Mouse (Mus musculus): ENCODE data around the gene Pmf1. TPM values are rescaled to one million over a fixed set of nuclear protein-coding genes. Genes with fewer than 3 reads are reported as not detected.

The Pmf1 gene
- polyA plus RNA-seq, 1 experiment, result 73.6 TPM

DNA sequence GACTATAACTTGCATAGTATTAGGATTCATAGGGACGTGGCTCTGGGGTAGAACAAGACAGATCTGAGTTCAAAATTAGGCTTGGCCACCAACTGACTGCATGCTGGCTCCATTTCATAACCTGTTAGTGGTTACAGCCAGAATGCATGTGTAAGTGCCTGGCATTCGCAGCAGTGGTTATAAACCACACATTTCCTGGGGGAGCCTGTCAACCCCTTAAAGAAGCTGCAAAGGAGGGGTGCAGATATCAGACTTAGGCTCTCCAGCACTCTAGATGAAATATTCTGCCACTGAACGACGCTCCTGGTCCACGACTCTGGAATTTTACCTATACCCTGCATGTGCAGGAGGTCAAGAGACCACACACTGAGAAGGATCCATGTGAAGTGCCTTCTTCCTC lies 42.1 kb upstream of the Pmf1 start:
- TF ChIP-seq FLI1 (IDR thresholded peaks at IDR 0.05; ENCODE audit: low read length), result no peak
- no peaks in the 10 kb centered on the region for H3K36me3 ChIP-seq (replicated peaks; ENCODE audit: low read length)
- H3K4me1 ChIP-seq, result peaks cover 71% of the 10 kb centered on the region
- H3K9me3 ChIP-seq, result no peaks in the 10 kb centered on the region
- H3K27me3 ChIP-seq (replicated peaks), result peaks cover 88% of the 10 kb centered on the region
- no peak overlapping the region for H3K4me3 ChIP-seq (replicated peaks)

DNA sequence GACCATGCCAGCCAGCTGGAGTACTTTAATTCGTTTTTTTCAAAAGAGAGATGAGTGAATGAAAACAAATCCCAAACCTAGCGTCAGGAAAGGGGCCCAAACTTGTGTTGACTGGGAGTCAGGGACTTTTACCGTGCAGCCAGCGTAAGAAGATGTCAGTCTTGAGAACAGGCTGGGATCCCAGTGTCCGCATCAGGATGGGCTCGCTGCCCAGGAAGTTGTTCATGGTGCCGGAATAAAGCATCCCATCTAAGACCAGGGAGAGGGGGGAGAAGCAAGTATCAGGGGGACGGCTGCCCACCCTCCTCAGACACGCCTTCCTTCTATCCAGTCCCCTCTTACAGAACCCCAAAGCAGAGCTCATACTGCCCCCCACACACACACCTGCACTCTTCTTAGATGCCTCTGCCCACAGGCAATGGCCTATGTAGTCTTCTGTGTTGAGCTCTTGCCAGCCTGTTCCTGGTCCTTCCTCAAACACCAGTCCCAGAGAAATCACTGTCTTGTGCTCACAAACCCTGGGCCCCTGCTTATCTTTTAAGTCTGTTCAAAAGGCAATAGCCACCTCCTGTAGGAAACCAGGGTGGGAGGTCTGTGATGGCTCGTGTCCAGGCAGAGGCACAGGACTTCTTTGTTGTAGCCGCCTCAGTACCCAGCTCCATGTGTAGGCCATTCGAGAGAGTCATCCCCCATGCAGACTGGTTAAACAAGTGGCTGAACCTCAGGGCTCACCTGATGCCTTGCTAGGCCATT lies 40.4 kb upstream of the Pmf1 start:
- no peaks in the 10 kb centered on the region for H3K9me3 ChIP-seq
- peaks cover 73% of the 10 kb centered on the region for H3K4me1 ChIP-seq
- H3K4me3 ChIP-seq (replicated peaks), result no peak overlapping the region
- H3K36me3 ChIP-seq (replicated peaks; ENCODE audit: low read length), result no peaks in the 10 kb centered on the region
- TF ChIP-seq GATA1 (IDR thresholded peaks at IDR 0.05; ENCODE audit: borderline replicate concordance, low read length), result no peak
- TF ChIP-seq FLI1 (IDR thresholded peaks at IDR 0.05; ENCODE audit: low read length), result no peak
- H3K27me3 ChIP-seq (replicated peaks), result peaks cover 72% of the 10 kb centered on the region

DNA sequence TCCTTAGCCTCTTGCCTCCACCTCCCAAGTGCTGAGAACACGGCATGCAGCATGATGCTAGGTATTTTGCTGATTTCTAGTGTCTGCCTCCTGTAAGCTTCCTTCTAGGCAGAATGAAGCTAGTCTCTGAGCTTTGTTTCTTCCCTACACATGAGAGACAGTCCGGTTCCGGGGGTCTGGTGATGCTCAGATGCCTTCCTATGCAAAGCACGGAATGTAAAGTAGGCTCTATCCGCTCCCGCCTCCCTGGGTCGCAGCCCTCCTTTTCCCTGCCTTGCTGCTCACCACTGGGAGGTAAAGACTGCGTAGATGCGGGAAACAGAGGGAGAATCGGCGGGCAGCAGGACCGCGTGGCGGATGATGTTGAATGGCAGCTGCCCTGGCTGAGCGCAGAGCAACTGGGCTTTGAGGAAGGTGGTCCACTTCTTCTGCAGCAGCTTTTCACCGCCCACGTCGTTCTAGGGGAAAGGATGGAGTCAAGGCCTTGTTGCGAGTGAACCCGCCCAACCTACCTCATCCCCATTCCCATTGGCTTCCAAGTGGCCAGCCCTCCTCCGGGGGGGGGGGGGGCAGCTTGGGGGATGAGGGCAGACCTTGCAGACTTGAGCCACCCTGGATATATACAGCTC lies 39.4 kb upstream of the Pmf1 start:
- no peaks in the 10 kb centered on the region for H3K9me3 ChIP-seq
- H3K36me3 ChIP-seq (replicated peaks; ENCODE audit: low read length), result no peaks in the 10 kb centered on the region
- H3K27me3 ChIP-seq (replicated peaks), result peaks cover 62% of the 10 kb centered on the region
- TF ChIP-seq FLI1 (IDR thresholded peaks at IDR 0.05; ENCODE audit: low read length) (no peak), GATA1 (IDR thresholded peaks at IDR 0.05; ENCODE audit: borderline replicate concordance, low read length) (no peak)
- peaks cover 66% of the 10 kb centered on the region for H3K4me1 ChIP-seq
- H3K4me3 ChIP-seq (replicated peaks), result no peak overlapping the region

GRCm38 (mm10) chr3:88448443-88448842 lies 38.3 kb upstream of the Pmf1 start:
- H3K4me1 ChIP-seq, result peaks cover 61% of the 10 kb centered on the region
- no peaks in the 10 kb centered on the region for H3K9me3 ChIP-seq
- H3K4me3 ChIP-seq (replicated peaks), result no peak overlapping the region
- TF ChIP-seq FLI1 (IDR thresholded peaks at IDR 0.05; ENCODE audit: low read length) (no peak), GATA1 (IDR thresholded peaks at IDR 0.05; ENCODE audit: borderline replicate concordance, low read length) (no peak)
- no peaks in the 10 kb centered on the region for H3K36me3 ChIP-seq (replicated peaks; ENCODE audit: low read length)
- peaks cover 51% of the 10 kb centered on the region for H3K27me3 ChIP-seq (replicated peaks)

- Histone ChIP-seq H3K27me3 (replicated peaks) (peaks cover 44% of the 10 kb centered on the region), H3K4me1 (peaks cover 58% of the 10 kb centered on the region), H3K9me3 (no peaks in the 10 kb centered on the region), H3K36me3 (replicated peaks; ENCODE audit: low read length) (no peaks in the 10 kb centered on the region), H3K4me3 (replicated peaks) (no peak overlapping the region)
- TF ChIP-seq FLI1 (IDR thresholded peaks at IDR 0.05; ENCODE audit: low read length) (no peak), GATA1 (IDR thresholded peaks at IDR 0.05; ENCODE audit: borderline replicate concordance, low read length) (no peak)
Measured at GRCm38 (mm10) chr3:88447676-88448183, 37.6 kb upstream of the Pmf1 start.

DNA sequence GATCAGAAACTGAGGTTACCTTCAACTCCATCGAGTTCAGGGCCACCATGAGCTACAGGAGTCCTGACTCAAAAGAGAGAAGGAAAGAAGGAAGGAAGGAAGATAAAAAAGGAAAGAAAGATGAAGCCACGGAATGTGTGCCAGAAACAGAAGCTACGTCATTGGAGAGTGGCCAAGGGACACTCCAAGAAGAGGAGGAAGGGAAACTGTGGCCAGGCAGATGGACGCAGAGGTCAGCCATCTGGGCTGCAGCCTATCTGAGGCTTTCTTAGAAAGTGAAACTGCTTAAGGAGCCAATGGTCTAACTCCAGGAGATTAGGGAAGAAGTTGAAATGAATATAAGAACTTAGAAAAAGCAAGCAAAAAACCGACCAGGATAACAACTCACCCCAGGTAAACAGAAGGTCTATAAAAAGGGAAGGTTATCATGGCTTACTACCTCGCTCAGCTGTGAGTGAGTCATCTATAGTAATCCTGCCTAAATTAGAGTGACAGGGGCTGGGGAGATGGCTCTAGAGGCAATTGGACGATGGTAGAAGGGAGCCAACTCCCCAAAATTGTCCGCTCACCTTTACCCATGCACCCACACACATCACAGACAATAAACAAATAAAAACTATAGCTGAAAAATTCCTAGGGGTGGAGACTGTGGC lies 36.5 kb upstream of the Pmf1 start:
- TF ChIP-seq FLI1 (IDR thresholded peaks at IDR 0.05; ENCODE audit: low read length) (no peak), GATA1 (IDR thresholded peaks at IDR 0.05; ENCODE audit: borderline replicate concordance, low read length) (no peak)
- H3K9me3 ChIP-seq, result no peaks in the 10 kb centered on the region
- H3K27me3 ChIP-seq (replicated peaks), result peaks cover 35% of the 10 kb centered on the region
- H3K4me1 ChIP-seq, result peaks cover 50% of the 10 kb centered on the region
- H3K36me3 ChIP-seq (replicated peaks; ENCODE audit: low read length), result no peaks in the 10 kb centered on the region
- peak overlapping the region; percentile 76 for H3K4me3 ChIP-seq (replicated peaks)

- H3K27me3 ChIP-seq (replicated peaks), result peaks cover 28% of the 10 kb centered on the region
- peak overlapping the region; percentile 64 for H3K4me3 ChIP-seq (replicated peaks)
- no peaks in the 10 kb centered on the region for H3K9me3 ChIP-seq
- H3K36me3 ChIP-seq (replicated peaks; ENCODE audit: low read length), result peaks cover 2% of the 10 kb centered on the region
- H3K4me1 ChIP-seq, result peaks cover 64% of the 10 kb centered on the region
- no peak for TF ChIP-seq FLI1 (IDR thresholded peaks at IDR 0.05; ENCODE audit: low read length)
- TF ChIP-seq GATA1 (IDR thresholded peaks at IDR 0.05; ENCODE audit: borderline replicate concordance, low read length), result no peak
Measured at GRCm38 (mm10) chr3:88442888-88443287, 32.8 kb upstream of the Pmf1 start.

- Histone ChIP-seq H3K4me3 (replicated peaks) (peak overlapping the region; percentile 64), H3K27me3 (replicated peaks) (peaks cover 32% of the 10 kb centered on the region), H3K9me3 (no peaks in the 10 kb centered on the region), H3K36me3 (replicated peaks; ENCODE audit: low read length) (peaks cover 2% of the 10 kb centered on the region), H3K4me1 (peaks cover 60% of the 10 kb centered on the region)
- TF ChIP-seq FLI1 (IDR thresholded peaks at IDR 0.05; ENCODE audit: low read length), result no peak
- no peak for TF ChIP-seq GATA1 (IDR thresholded peaks at IDR 0.05; ENCODE audit: borderline replicate concordance, low read length)
Measured at GRCm38 (mm10) chr3:88442488-88442887, 32.4 kb upstream of the Pmf1 start.

DNA sequence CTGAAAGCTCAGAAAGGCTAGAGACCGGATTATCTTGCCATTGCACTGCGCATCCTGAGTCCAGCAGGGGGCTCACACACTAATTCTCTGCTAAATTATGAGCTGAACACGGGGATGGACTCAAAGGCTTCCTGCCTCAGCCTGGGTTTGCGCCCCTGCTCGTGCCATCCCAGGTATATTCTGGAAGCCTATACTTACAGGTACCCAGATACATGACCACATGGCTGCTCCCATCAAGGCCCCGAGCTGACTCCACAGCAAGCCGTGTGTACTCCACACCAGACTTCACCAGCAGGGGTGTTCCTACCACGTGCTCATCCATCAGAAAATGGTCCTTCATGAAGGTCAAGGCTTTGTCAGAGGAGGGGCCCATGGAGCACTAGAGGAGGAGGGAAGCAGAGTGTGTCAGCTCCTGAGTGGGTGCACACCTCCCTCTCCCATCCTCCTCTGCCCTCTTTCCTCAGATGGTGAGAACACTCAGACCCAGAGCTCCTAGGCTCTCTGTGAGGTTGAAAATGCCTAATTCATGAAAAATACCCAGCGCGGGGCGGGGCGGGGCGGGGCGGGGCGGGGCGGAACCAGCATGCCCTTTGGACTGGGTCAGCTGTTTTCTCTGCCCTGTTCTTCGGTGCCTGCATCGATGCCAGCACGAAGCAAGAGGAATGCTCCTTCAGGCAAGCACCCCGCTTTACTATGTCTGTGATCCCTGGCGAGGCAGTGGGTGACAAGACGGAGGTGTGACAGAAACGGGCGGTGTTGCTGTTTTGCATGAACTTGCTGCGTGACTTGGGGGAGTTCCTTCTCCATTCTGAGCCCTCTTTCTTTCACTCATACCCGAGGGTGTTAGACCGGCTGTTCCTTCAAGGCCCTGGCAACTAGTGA lies 30.6 kb upstream of the Pmf1 start:
- H3K27me3 ChIP-seq (replicated peaks), result peaks cover 47% of the 10 kb centered on the region
- peak overlapping the region; percentile 87 for H3K4me3 ChIP-seq (replicated peaks)

More for the DNA sequence above, 30.6 kb upstream of the Pmf1 start:
- Histone ChIP-seq H3K36me3 (replicated peaks; ENCODE audit: low read length) (peaks cover 2% of the 10 kb centered on the region), H3K4me1 (peaks cover 55% of the 10 kb centered on the region), H3K9me3 (no peaks in the 10 kb centered on the region)
- TF ChIP-seq FLI1 (IDR thresholded peaks at IDR 0.05; ENCODE audit: low read length) (no peak), GATA1 (IDR thresholded peaks at IDR 0.05; ENCODE audit: borderline replicate concordance, low read length) (no peak)

All from megakaryocyte, embryonic 14.5 days (primary cell).